Mouse (Mus musculus) spleen, adult 12 weeks (tissue): ENCODE measurements around the gene Mdm1.

ENCODE experiments used
- DNase-seq: peaks from one replicate; pipeline ENCODE4 v3.0.0; 2022; ENCODE audit warnings: low spot score

Mdm1 gene

DNA sequence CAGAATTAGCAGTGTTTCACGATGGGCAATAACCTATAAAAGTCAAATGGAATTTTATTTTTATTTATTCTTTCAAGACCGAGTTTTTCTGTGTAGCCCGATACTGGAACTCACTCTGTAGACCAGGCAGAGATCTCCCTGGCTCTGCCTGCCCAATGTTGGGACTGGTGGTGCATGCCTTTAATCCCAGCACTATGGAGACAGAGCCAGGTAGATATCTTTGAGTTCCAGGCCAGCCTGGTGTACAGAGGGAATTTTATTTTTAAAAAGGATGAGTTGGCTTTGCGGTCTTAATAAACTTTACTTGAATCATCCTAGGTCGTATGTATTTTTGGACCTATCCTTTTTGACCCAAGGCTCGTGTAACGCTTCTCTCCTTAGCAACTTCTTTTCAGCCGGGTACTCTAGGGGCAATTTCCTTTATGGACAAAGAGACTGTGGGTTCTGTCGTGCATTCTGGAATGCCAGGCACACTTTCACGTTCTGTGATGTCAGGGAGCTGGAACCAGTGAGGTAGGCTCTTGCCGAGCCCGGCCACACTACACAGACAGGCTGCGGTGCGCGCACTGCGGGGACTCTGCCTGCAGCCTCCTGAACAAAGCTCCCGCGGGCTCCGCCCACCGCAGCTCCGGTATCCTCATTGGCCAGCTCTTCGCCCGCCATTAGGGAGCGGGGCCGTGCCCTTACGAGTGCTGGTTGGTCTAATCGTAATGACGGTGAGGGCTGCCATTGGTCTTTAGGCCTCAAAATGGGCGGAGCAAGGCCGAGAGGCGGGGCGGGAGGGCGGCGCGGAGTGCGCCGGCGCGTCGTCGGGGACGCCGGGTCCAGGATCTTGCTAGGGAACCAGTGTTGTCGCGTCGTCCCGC is at the start of gene Mdm1:
TSS of gene Mdm1 (plus strand) at position 794 of the 866 bp plus-strand sequence.
- peak; percentile 99 for DNase-seq

DNA sequence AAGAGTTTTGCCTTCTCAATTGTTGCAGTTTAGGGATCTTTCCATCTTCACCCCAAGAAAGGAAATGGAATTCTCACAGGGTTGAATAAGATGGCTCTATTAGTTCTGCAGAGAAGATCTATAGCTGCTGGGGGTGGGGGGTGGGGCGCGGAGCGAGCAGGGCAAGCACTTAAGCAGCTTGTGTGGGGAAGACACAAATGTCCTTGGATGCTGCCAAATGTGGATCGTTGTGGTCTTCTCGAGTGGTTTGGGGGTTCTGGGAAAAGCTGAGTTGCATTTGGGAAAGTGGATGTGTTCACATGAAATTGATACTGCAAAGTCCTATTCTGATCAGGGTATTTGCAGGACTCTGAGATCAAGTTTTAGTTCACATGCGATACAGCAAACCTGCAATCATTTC is 48.9 kb upstream of the Mdm1 start:
- DNase-seq: no peak

DNA sequence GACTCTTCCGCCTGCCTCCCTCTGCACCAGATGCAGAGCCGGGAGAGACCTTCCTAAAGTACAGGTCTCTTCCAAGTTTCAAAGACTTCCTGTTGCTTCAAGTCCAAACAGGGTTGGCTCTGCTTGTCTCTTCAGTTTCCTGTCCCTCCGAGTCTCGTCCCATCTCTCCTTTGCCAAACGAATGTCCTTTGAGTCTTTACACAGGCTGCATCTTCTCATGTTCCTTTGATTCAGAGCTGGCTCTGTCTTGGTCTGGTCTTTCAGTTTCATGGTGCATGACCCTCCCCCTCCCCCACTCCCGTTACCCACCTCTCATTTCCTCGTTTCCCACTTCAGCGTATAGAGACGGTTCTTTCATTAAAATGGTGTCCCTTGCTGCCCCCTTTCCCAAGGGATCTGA is 47.9 kb upstream of the Mdm1 start:
- DNase-seq: no peak

DNA sequence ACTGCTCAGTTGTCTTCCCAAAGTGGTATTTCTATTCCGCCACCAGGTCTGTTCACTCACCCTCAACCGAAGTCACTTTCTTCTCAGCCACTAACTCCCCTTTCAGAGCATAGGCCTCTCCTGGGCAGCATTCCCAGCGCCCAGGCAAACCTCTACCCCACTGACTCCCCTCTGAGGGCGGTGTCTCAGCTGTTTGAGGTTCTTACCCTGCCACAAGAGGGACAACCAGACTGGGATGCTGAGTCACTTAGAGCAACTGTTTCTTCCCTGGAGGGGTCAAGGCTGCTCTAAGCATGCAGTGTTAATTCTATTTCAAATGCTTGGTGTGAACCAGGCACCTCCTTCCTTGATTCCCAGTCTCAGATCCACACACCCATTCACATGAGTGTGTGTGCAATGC is 46.8 kb upstream of the Mdm1 start:
- no peak for DNase-seq

DNA sequence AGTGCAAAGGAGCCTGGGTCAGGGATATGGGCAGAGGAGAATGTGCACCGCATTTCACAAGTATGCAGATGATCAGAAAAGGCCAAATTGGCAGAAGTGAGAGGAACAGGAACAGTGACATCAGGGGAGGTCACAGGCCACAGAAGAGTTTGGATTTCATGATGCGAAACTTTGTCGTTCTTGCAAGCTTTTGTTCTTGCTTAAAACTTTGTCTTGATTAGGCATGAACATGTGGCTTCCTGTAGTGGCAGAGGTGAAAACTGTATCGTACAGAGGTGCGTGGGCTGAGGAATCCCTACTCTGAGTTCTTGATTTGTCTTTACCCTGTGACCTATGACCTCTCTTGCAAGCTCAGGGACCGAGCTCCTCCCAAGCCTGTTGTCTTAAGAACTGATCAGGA is 45.4 kb upstream of the Mdm1 start:
- no peak for DNase-seq

DNA sequence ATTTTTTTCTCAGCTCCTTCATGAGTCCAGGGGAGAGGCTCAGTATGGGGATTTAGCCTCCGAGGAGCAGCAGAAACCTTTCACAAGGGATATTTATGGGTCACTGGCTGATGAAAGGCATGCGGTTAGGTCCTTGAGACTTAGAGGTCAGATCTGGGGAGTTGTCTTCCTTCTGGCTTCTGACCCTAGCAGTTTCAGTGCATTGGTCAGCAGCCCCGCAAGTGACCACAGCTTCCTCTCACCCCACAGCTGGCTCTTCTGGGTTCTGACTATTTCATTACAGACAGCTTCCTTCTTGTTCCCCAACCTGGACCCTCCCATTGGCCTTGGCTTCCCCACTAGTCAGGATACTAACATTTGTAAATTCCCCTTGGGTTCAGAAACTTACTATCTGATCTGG is 43.7 kb upstream of the Mdm1 start:
- DNase-seq: no peak

DNA sequence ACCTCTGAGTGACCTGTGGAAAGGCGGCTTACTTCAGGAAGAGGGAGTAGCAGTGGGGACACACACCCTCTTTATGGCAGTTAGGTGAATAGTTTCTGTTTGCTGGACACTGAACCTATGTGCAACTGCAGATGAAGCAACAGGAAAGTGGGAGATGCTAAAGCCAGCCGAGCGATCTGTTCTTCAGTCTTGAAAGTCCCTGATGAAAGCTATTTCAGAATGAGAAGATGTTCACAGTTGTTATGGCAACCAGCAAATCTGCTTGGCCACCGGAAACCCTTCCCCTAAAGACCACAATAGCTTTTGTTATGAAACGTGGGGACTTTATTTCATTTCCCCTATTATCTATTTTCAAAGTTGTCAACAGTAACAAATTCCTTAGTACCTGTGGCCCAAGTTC is 41.0 kb upstream of the Mdm1 start:
- DNase-seq: no peak

DNA sequence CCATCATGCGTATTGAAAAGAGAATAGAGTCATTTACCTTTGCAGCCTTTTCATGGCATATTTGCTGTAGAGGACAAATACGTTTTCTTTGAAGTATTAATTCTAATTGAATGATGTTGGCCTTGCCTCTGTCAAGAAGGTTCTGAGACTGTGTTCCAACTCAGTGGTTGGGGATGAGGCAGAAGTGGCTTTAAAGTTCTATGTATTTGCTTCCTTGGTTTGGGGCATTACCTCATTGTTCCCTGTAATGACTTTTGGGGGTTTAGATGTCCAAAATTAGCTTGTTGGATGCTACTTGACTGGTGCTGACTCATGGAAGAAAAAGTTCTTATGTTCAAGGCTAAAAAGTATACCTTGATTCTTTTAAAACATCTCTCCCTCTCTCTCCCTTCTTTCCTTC is 40.6 kb upstream of the Mdm1 start:
- no peak for DNase-seq

DNA sequence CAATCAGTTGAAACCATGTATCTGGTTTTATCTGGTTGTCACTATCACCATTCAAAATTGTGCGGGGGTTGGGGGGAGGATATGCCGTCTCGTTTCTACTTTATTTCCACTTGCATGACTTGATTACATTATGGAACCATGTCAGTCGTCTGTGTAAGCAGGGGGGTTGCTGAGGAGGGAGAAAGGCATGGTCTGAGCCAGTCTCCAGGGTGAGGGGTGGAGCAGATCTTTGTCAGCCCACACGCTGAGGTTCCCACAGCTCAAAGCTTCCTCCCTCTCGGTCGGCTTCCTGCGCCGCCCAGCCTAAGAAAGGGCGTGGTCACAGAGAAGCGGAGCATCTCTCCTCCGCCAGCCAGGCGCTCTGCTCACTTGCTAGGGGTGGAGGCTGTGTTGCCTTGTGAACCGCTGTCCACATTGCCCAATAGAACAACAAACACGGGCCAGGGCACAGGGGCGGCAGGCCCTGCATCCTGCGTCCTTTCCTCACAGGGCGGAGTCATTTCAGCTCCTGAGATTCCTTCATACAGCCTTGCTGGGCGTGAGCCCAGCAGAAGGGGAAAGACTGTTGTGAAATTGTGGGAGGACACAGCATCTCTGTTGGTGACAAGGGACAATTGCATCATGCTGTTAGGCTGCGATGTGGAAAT is 38.5 kb upstream of the Mdm1 start:
- DNase-seq: peak; percentile 70

DNA sequence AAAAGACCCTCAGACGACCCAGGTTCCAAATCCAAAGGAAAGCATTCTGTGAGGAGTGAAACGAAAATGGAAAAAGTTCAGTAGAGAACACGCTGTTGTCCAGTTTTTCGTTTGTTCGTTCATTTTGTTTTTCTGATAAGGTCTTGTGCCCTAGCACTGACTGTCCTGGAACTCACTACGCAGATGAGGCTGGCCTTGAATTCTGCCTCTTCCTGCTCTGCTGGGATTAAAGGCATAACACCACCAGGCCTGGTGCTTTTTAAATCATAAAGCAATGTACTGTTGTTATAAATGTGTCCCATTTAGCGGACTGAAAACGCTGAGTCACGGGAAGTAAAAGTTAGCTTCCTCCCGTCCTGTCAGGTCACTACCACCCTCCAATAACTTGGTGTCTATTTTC is 37.7 kb upstream of the Mdm1 start:
- DNase-seq: no peak

DNA sequence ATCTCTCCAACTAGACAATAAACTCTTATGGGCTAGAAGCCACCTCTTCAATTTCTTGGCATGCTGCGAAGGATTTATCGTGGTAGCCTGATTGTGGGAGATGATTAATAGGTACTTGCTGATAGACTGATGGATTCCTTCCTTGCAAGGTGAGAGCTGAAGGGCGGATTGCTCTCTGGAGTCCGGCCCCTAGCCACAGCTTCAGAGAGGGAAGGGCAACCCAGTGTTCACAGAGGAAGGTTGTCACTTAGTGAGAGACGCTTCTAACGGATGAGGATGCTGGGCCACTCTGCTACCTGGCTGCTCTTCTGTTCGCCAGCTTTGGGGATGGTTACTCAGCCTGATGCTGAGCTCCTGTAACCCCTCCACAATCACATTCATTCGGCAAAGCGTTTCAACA is 34.6 kb upstream of the Mdm1 start:
- DNase-seq: no peak

DNA sequence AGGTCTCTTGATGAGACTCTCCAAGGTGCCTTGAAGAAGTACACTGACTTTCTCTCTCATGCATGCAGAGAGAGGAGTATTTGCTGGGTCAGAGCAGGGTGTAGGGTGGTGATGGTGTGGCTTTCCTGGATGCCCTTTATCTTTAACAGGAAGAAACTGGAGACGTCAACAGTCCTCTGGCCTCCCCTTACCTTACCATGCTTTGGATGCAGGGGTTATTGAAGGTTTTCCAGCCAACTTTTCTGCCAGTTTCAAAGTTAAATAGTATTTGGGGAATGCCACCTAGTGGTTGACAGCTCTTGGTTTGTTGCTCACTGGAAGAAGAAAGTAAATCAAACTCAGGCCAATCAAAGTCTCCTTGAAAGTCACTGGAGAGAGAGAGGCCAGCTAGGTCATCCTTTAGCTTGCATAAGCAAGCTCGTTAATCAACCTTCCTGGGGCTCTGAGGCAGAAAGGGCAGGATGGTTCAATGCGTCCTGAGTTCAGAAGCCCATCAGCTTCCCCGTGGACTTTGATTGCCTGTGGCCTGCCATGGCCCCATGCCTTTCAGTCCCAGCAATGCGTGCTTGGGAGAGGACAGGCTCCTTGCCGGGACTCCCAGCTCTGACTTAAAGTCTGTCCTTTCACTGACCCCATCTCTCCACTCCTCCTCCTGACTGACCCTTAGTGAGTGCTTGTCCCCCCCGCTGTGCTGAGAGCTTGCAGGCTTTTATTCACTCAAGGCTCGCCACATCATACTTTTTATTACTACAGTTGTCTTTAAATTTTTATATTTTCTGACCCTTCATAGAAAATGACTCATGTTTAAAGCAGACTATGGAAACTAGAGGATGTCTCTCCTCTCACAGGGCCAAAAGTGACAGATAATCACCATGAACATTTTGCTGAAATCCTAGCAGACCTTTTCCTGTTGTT is 31.3 kb upstream of the Mdm1 start:
- no peak for DNase-seq

DNA sequence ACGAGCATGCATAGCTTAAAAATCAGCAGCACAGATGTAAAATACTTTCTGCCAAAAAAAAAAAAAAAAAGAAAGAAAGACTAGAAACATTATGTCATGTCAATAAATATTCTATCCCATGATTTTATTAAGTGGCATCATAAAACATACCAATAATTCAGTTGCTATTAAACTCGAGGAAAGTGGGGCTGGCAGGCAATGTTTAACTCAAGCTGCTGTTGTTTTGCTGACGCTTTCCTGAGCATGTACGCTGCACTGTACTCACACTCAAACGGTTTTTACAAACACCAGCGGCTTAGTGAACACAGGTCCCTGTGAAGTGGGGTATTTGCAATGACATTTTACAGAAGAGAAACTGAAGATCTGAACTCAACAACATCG is 30.7 kb upstream of the Mdm1 start:
- DNase-seq: no peak

DNA sequence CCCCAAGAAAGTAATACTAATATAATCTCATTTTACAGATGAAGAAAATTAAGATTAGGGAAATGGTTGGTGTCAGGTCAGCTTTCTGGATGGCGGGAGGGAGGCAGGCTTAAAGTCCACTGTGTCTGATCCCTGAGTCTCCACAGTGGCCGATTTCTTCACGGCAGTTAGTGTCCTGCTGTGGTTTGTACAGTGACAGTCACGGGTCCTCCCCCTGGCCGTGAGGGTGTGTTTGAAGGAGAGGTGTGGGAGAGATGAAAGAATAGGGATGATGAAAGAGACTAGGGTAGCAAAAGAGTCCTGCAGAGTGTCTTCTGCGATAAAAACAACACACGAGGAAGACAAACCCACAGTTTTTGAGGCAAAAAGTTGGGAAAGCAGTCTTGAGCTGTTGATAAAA is 30.0 kb upstream of the Mdm1 start:
- DNase-seq: no peak

DNA sequence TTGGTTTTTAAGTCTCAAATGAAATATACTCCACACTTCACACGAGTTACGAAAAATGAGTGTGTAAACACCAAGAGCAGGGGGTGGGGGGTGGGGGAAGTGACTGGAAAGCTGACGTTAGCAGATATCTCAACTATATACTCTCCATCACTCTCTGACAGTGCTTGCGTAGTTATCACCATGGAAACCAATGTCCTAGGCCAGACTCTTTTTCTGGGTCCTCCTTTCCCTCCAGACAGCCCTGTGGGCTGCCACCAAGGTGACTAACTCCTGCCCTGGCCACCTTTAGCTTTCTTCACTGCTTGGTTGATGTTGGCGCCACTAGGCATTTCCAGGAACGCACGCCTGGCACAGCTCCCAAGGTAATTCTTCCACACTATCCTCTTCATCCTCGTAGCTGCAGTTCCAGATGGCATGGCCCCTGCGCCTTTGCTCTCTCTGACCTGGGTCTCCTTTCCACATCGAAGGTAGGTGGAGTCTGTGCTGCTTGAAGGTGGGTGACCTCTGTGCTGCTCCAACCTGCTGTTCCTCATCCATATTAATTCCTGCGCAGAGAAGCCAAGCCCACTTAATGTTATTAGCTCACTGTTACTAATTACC is 29.2 kb upstream of the Mdm1 start:
- DNase-seq: no peak

DNA sequence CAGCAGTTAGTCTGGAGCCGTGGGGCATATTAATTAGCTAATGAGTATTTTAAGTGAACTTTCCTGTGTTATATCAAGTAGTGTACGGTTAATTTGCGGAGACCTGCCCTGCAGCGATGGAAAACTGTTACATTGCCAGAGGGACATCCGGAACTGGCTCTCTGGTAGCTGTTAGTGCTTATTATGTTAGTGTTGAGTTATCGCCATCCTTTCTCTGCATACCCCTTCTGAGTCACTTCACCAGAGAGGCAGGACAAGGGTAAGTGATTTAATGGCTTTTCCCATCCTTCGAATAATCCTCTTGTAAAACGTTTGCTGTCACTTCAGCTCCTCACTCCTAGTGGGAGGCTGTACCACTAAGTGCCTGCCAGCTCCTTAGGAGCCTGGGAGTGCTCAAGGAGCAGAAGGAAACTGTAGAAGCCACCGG is 28.3 kb upstream of the Mdm1 start:
- no peak for DNase-seq

DNA sequence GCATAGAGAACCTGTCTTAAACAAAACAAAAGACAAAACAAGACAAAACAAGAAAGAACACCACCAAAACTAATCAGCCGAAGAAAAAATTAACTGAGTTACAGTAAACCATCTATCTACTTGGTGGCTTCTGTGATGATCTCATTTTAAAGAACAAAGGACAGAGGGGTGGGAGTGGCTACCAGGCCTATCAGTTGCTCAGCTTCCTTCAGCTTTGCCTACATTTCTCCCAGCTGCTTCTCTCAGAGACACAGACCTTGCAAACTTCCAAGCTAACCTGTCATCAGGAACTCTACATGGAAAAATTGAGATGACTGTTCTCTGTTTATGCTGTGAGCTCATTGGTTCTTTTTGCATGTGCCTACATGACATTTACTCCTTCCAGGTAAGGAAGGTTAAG is 27.3 kb upstream of the Mdm1 start:
- DNase-seq: no peak

DNA sequence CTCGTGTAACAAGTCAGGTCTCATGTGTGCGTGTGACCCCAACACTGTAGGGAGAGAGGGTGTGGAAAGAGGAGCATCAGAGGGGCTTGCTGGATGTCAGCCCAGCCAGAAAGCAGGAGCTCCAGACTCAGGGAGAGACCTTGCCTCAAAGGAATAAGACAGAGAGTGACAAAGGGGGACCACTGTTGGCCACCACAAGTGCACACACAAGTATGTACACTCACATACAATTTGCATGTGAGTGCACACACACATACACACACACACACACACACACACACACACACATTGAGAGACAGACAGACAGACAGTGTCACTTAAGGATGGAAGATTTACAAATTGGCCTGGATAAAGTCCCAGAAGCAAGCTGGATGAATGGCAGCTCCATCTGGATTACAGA is 25.2 kb upstream of the Mdm1 start:
- DNase-seq: no peak

DNA sequence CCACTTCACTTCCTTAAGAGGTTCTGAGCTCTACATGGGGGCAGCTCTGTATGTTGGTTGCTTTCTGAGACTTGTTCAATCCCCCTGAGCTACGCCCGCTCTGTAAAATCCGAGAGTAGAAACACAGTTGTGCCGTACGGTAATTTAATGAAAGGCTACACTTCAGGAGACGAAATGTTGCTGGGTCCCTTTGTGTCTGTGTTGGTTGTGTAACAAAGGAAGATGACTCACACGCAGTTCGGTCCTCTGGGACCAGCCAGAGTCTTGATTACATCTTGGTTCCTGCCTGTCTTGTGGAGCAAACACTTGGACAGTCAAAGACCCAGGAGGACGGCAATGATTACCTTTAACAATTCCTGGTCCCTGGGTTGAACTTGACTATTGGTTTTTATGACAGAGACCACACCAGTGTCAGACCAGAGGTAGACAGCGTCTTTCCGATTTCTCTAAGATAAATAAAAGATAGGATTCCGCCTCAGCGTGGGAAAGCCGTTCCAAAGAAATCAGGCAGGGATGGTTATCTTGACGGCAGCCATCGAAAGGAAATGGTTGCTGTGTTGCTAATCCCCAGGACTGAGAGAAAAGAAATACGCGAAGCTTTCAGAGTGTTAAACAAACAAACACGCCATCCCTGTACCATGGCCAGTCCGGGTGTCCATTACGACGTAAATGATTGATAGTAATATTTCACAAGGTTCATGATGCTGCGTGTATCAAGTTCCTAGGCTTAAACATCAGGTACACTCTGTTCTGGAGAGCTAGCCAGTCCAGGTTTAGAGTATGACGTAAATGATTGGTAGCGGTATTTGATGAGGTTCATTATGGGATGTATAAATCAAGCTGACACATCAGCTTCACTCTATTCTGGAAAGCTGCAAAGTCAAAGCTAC is 20.3 kb upstream of the Mdm1 start:
- DNase-seq: no peak

DNA sequence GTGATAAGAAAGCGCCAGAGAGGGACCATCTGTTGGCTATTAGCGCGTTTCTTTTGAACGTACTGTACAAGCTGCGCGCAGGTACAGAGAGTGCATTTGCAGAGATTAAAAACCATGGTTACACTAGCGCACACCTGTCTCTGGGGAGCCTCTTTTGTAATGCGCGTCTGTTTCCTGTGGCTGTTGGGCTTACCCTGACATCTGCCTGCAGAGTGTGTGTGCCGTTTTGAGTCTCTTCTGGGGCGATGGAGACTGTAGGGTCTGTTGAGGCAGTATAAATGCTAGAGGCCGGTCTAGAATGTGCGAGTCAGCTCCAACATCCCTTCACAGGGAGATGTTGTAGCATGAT is 19.7 kb upstream of the Mdm1 start:
- peak; percentile 5 for DNase-seq

DNA sequence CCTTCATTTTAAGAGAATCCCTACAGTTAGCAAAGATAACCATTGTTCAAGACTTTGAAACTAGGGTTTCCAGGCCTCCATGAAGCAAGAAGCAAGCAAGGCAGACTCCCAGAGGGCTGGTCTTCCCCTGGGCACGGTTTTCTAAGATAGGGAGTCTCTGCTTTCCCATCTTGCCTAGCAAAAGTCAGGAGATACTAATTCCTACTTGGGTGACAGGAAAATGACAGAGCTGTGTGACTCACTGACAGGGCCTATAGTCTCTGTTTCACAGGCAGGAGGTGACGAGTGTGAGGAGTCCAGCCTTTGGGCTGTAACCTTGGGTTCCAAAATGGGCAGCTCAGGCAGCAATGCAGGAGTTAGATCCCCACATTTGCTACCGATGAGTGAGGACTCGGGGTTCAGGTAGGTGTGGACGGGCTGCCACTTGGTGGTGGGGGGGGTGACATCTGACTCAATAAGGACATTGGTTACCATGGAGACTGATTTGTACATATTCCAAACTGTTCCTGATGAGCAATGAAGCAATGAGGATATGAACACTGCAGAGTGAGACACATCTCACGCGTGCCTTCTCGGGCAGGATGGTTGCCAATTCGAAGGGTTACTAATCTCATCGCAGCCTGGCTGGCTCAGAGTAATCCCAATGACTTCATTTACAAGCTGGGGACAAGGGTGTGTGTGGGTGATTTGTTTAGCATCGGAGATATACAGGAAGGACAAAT is 19.0 kb upstream of the Mdm1 start:
- no peak for DNase-seq
